Mouse (Mus musculus) heart, postnatal 25 days (tissue): Measurements from ENCODE around the gene Calm4. TPM values are rescaled to one million over a fixed set of nuclear protein-coding genes. Genes with fewer than 3 reads are reported as not detected.

Source experiments
- DNase-seq: peaks from one replicate; pipeline ENCODE4 v3.0.0; 2022; ENCODE audit warnings: low spot score
- intact Hi-C: fragments of 180-260 bp; cut with DNase I; formaldehyde crosslinking; loops from one replicate; pipeline ENCODE4 v1.15.1; 2025
- total RNA-seq, 2 experiments: library from RNA; stranded (reverse); gene quantifications; 2 replicates each; pipeline ENCODE4 v1.2.3; 2021

Gene Calm4
- total RNA-seq, 2 experiments from 2014 or later: not detected

DNA sequence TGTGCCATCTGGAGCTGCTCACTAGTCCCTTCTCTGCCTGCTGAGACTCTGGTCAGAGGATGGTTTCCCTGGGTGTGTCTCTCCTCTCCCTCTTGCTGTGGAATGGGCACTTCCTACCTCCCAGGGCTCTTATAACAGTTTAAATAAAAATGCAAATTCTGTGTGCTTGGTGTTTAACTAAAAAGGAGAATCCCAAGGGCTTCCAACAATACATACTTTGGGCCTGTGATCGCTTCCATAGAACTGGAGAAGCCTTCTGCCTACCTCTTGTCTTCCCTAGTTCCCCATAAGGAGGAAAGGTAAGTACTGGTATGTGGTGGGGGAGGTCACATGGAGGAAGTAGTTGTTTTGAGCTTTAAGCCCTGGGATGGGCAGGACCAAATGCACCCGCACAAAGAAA, 17.3 kb downstream of the Calm4 start:
- DNase-seq: no peak
- intact Hi-C loops: no loop called here

DNA sequence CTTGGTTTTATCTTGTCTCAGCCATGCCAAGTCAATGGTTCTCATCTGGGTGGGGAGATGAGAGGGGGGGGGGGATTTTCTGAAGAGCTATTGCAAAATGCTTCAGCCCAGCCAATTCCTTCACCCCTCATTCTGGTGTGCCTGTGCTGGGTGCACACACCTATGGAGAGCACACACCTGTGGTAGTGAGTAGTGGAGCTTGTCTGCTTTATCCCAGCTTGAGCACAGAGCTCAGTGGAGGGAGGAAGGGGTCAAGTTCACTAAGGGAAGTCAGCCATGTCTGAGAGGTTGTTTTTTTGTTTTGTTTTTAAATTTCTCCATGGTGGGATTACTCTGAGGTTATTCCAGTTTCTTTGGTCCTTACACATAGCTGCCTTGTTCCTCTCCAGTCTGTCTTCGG, 18.7 kb downstream of the Calm4 start:
- intact Hi-C loops: no loop called here

DNA sequence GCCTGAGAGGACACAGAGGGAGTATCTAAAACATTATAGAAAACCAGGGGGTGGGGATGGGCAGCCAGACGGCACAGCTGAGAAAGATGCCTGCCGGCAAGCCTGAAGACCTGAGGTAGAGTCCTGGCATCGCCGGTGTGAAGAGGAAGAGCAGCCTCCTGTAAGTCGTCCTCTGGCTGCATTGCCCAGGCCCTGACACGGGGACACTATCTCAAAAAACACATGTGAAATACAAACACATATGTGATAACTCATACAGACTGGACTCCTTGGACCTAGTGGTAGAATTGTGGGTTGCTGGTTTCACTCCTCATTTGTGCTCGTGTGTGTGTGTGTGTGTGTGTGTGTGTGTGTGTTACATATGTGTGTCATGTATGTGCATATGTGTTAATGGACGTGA, 23.7 kb downstream of the Calm4 start:
- no peak for DNase-seq
- intact Hi-C loops: no loop called here

More for the DNA sequence above, 18.7 kb downstream of the Calm4 start:
- DNase-seq: no peak

DNA sequence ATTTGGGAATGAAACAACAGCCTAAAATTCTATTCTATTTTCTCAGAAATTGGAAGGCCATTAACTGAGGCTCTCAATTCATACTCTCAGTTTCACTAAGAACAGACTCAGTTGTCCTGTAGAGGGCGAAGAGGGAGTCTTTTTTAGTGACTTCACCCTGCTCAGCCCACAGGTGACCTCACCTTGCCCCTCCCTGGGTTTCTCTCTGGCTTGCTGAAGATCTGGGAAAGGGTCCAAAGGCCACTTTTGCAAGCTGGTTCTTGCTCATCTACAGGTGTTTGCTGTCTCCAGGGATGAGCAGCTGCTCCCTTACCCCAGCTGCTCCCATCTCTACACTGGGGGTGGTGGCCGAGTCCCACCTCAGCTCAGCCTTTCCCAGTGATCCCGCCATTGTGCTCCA, 24.8 kb downstream of the Calm4 start:
- DNase-seq: no peak
- intact Hi-C loops: no loop called here

DNA sequence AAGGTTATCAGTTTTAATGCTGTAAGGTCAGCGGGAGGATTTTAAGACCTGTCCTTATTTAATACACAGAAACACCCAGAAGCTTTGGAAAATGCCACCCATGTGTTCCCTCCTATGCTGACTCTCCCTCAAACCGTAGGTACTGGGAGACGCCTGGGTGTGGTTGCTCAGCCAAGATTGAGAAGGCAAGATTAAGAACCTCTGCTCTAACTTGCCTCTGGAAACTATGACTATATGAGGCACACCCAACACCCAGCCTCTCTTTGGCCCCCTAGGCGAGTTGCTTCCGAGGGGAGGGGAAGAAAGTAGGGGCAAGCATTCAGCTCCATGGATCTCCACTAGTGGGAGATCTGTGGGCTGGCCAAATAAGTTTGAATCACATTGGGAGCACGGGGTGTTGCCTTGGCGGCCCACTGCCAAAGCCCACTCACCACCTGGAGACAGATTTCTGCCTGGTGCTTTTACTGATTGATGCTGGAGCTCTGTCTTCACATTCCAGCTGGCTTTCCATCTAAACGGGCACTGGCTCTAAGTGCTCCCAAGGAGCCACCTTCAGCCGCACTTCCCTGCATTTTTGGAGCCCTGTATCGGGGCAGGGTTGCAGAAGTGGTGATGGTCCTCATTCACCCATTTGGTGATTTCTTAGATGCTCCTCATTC, 25.5 kb downstream of the Calm4 start:
- intact Hi-C loops: no loop called here
- no peak for DNase-seq

DNA sequence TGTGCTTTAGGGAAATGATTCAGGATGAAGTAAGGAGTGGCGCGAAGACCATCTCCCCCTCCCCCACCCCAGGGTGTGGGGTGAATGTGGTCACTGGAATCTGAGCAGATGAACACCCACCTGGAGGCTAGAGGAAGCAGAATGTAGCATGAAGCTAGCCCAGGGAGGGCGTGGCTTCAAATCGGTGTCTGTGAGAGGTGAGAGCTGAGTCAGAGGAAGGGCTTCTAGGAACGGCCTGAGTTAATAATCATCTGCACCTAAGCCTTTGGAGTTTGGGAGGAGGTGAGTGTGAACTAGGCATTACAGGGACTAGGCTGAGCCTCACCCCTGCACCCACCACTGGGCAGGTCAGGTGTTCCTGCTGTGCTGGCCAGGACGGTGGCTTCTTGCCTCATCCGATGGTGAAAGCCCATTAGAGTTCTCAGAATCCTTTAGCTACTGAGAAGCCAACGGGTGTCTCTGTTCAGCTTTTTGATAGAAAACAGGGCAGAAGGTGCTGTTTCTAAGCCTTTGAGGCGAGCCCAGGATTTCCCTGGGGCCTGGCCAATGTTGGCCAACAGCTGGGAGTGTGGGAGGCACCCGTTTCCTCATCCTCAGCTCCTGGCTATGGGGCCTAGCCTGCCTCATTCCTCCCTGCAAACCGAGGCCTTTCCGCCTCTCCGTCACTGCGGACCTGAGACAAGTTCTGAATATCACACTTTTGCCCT, 28.2 kb downstream of the Calm4 start:
- intact Hi-C loops: no loop called here
- DNase-seq: peak; percentile 21

DNA sequence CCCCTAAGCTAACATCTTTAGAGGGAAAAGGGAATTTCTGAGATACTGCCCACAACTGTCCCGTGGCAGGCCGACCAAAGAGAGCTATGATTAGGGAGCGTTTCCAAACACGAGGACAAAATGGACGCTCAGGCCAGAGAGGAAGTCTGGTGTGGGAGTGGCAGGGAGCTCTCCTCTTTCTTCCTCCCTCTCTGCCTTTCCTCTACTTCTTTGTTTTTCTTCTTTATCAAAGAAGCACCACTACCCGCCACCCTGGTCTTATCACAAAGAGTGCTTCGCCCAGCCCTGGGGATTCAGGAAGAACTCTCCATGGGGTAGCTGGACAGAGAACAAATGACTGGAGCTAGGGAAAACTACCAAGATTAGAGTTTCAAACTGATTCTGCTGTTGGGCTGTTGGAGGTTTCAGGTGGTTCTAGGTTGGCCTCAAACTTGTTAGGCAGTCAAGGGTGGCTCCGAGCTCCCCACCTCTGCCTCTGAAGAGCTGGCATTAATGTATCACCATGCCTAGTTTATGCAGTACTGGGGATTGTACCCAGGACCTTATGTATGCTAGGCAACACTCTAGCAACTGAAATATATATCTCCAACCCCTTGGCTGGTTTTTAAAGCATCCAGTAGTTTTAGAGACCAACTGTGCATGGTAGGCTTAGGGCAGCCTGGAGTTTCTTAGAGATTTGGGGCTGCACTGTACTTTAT, 28.9 kb downstream of the Calm4 start:
- intact Hi-C loops: no loop called here
- no peak for DNase-seq

DNA sequence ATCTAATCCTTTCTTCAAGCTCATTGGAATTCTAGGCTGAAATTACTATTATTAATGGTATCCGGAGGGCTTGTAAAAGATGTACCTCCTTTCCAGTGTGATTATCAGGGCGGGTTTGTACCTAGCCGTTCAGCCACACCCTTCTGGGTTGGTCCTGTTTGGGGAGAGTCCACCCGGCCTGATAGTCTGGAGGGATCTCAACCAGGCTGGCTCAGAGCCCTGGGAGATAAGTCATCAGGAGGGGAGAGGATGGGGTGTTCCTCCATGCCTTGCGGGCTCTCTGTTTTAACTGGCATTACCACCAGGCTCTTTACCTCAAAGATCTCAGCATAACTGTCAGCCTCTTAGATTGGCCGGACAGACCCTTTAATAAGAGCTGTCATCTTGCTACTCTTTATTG, 29.6 kb downstream of the Calm4 start:
- intact Hi-C loops: no loop called here
- no peak for DNase-seq

DNA sequence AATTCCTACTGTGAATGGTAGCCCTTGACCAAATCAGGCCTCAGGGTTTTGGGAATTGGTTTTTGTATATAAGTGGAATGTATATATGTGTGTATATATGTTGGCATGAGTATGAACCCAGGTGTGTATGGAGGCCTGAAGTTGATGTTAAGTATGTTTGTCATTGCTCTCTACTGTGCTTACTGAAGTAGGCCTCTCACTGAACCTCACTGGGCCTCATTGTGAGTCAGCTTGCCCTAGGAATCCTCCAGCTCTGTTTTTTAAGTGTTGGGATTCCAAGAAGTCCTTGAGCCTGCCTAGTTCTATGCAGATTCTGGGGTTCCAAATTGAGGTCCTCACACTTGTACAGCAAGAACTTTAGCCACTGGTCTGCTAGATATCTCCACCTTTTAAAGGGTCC, 32.3 kb downstream of the Calm4 start:
- intact Hi-C loops: no loop called here
- DNase-seq: no peak

DNA sequence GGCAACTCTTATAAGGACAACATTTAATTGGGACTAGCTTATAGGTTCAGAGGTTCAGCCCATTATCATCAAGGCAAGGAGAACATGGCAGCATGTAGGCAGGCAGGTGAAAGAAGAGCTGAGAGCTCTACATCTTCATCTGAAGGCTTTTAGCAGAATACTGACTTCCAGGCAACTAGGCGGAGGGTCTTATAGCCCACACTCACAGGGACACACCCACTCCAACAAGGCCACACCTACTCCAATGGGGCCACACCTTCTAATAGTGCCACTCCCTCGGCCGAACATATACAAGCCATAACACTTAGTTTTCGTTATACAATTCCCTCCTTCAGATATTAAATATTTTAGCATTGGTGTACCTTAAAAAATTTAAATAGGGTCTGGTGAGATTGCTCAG, 35.3 kb downstream of the Calm4 start:
- intact Hi-C loops: no loop called here
- DNase-seq: no peak

DNA sequence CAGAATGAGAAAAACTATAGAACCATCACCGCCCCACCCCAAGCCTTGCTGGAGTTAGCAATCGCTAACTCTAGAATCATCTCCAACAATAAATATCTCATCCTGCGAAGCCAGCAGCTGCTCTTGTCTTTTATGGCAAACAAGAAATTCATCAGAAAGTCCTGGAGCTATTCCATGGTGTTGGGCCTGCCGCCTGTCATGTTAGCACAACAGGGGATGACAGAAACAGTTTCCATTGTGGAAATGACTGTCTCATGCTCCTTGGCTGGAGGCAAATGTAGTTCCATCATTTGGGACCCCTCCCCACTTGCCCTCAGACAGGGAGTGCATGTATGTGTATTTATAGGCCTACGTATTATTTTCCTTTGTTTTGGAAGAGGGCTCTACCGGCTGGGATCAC, 38.9 kb downstream of the Calm4 start:
- intact Hi-C loops: no loop called here
- DNase-seq: no peak

DNA sequence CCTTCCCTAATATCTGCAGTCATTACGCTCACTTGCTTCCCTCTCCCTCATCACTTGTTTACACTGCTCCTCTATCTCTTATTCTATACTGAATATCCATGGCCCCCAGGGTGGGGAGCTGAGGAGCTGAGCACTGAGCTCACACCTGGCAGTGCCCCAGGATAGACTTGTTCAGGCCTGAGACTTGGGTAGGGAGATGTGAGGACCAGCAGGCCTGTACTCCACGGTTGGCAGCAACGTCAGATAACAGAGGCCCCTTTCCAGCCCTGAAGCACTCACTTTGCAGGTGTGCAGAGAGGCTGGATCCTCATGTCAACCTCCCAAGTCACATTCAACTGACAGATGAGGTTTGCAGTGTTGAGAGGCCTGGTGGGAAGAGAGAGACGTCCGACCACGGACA, 39.6 kb downstream of the Calm4 start:
- intact Hi-C loops: no loop called here
- DNase-seq: no peak

DNA sequence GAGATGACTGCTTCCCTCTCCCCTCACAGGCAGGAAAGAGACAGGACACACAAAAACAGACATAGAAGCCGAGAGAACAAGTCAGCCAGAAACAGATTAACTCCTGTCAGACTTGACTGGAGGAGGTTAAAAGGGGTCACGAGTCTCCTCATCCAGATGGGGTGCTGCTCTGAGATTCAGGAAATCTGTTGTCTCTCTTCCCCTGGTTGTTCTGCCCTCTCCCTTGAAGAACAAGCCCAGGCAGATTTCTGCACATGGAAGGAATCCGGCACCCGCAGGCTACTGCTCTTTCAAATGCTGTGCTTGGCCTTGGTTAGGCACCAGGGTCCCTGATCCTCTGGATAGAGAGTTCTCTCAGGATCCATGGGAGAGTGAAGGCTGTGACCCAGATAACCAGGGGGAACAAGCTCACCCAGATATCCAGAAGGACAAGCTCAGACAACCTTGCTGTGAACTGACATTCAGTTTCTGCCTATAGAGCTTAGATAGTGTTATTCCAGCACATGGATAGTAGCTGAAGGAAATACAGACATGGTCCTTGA, 40.2 kb downstream of the Calm4 start:
- intact Hi-C loops: no loop called here
- no peak for DNase-seq

DNA sequence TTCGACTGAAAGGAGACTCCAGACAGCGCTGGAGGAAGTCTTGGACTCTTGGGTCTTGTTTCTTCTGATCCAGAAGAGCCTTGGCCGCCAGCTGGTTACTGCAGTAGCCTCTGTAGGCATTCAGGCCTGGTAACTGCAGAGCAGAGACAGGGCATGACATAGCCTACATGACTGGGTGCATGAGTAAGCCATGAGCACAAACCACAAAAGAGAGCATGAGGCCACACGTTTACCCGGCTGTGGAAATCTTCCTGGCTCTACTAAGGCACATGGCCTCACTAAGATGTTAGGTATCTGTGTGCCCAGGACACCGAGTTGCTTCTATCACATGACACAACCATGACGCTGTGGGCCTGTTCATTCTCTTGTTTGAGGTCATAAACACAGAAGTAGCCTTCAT, 49.1 kb downstream of the Calm4 start:
- DNase-seq: no peak
- intact Hi-C loops: no loop called here

Other genes with a start within 250 kb of the Calm4 start
- 10 to 100 TPM; 11.1 to 13.1 TPM for gene Fam208b, start 226.6 kb upstream of the Calm4 start, total RNA-seq
- gene Asb13, start 203.7 kb upstream of the Calm4 start, total RNA-seq: 1 to 10 TPM; 7.0 to 9.6 TPM
- not detected for gene Calml3, start 33.4 kb upstream of the Calm4 start, total RNA-seq
- gene Calm5, start 16.4 kb downstream of the Calm4 start, total RNA-seq: not detected
- gene Net1, start 80.5 kb downstream of the Calm4 start, total RNA-seq: 10 to 100 TPM; 19.8 to 20.0 TPM
- gene Tubal3, start 80.5 kb downstream of the Calm4 start, total RNA-seq: not detected
- not detected for gene Ucn3, start 107.6 kb downstream of the Calm4 start, total RNA-seq
- gene Akr1c14, start 211.3 kb downstream of the Calm4 start, total RNA-seq: 1 to 10 TPM; 6.5 to 8.6 TPM